Mouse (Mus musculus) right cerebral cortex, adult 2 months (tissue): ENCODE measurements at regions not wholly inside any gene's neighbourhood (a gene's known extent, or its start where the extent isn't known, plus 50 kb on each side); places are given as distances from the start of the nearest gene placed in this dataset.

Experiments used
- DNase-seq, 2 experiments: peaks; one replicate each; pipeline ENCODE4 v3.0.0; 2021 to 2022; ENCODE audit warnings: low spot score in 2 of 2

DNA sequence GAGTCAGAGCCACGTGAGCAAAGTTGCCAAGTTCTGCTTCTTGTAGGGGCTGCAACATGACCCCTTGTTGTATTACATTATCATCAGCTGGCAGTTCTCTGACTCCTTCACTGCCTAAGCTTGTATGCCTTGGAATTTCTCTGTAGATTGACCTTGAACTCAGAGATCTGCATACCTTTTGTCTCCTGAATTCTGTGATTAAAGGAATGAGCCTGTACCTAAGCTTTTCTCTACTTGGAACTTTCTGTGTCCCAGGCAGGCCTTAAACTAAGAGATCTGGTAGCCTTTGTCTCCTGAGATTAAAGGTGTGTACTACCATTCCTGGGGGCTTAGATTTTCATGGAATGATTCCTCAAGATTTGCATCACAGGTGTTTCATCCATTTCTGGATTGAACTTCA is 544.8 kb upstream of the Tpk1 start:
- DNase-seq = no peak

DNA sequence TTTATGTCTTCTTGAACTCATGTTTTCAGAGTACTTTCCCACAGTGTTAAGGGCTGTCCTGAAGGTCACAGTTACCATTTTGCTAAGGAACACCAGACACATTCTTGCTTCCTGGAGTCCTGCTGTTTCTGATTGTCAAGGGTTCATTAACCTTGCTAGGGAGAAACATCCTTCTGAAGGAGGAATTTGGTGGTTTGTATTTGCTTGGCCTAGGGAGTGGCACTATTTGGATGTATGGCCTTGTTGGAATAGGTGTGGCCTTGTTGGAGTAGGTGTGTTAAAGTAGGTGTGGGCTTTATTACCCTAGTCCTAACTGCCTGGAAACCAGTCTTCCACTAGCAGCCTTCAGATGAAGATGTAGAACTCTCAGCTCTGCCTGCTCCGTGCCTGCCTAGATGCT is 538.4 kb upstream of the Tpk1 start:
- no peak for DNase-seq

DNA sequence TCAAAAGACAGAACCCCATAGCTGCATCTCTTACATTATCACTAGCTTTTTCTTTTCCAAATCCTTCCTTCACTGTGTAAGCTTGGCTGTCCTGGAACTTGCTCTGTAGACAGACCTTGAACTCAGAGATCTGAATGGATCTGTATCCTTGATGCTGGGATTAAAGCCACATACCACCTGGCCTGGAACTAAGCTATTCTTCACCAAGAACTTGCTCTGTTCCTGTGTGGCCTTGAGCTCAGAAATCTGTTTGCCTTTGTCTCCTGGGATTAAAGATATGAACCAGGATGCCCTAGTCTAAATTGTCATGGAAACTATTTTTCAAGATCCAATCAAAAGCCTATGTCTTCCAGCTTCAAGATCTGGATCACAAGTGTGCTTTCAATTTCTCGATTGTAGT is 537.8 kb upstream of the Tpk1 start:
- no peak for DNase-seq

DNA sequence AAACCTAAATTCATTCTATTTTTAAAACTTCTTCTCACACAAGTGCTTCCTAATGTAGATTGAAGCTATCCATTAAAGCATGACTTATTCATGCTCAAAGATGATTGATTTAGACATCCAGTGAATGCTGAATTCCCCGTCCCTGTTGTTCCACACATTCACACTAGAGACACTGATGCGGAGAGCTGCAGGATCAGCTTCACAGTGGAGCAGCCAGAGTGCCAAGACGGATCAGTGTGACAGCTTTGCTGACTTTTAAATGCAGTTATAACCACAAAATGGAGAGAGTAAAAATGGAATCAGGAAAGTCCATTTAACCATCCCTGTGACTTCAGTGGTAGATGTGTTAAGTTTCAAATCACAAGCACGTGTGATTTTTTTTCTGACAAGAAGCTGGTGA is 513.8 kb upstream of the Tpk1 start:
- DNase-seq = peak in 1 of 2 experiments; percentile 3
